Mouse (Mus musculus): ENCODE measurements around the gene Frs2. TPM values are rescaled to one million over a fixed set of nuclear protein-coding genes. Genes with fewer than 3 reads are reported as not detected.
"Not testable (repeated sequence)": the region's sequence is repeated elsewhere in the genome, so short reads cannot be mapped to it uniquely, and the experiment has no call there.

Gene Frs2
- polyA plus RNA-seq, 1 experiment from 2014 or later, result 18.0 TPM

- peak; percentile 42; the same call in 1 of the 2 replicates for ATAC-seq (ENCODE audit: low FRiP score, low TSS enrichment)
- no peaks in the 10 kb centered on the region for H3K36me3 ChIP-seq (ENCODE audit: insufficient read depth, low read length)
- H3K27ac ChIP-seq (ENCODE audit: low read length), result no peak overlapping the region
- no peaks in the 10 kb centered on the region for H3K27me3 ChIP-seq (ENCODE audit: insufficient read depth, low read length)
- peaks cover 3% of the 10 kb centered on the region; the same call in 1 of the 2 replicates for H3K9me3 ChIP-seq (ENCODE audit: low read length)
- no peak overlapping the region for H3K4me3 ChIP-seq (ENCODE audit: low read length)
- no peaks in the 10 kb centered on the region for H3K4me1 ChIP-seq (ENCODE audit: insufficient read depth, low read length)
- H3K4me2 ChIP-seq (replicated peaks; ENCODE audit: low read depth, low read length), result no peak overlapping the region
- 26% methylated on average over 8 of the region's 8 CpGs for WGBS
- no peak overlapping the region for H3K9ac ChIP-seq (replicated peaks; ENCODE audit: low read length)
Measured at GRCm38 (mm10) chr10:117033785-117034184, 114.5 kb downstream of the Frs2 start.

GRCm38 (mm10) chr10:117031160-117031559, 117.2 kb downstream of the Frs2 start:
- H3K27ac ChIP-seq (ENCODE audit: low read length), result no peak overlapping the region
- WGBS, result 91% methylated on average over 3 of the region's 3 CpGs
- no peaks in the 10 kb centered on the region for H3K9me3 ChIP-seq (ENCODE audit: low read length)
- H3K36me3 ChIP-seq (ENCODE audit: insufficient read depth, low read length), result no peaks in the 10 kb centered on the region
- no peak overlapping the region for H3K4me2 ChIP-seq (replicated peaks; ENCODE audit: low read depth, low read length)
- H3K4me3 ChIP-seq (ENCODE audit: low read length), result no peak overlapping the region
- no peak for ATAC-seq (ENCODE audit: low FRiP score, low TSS enrichment)
- peaks cover 3% of the 10 kb centered on the region; the same call in 1 of the 2 replicates for H3K27me3 ChIP-seq (ENCODE audit: insufficient read depth, low read length)
- H3K9ac ChIP-seq (replicated peaks; ENCODE audit: low read length), result no peak overlapping the region
- H3K4me1 ChIP-seq (ENCODE audit: insufficient read depth, low read length), result no peaks in the 10 kb centered on the region

- WGBS, result 70% methylated on average over 8 of the region's 8 CpGs
- H3K36me3 ChIP-seq (ENCODE audit: insufficient read depth, low read length), result no peaks in the 10 kb centered on the region
- no peak overlapping the region for H3K4me3 ChIP-seq (ENCODE audit: low read length)
- H3K4me2 ChIP-seq (replicated peaks; ENCODE audit: low read depth, low read length), result no peak overlapping the region
- H3K9ac ChIP-seq (replicated peaks; ENCODE audit: low read length), result no peak overlapping the region
- peaks cover 36% of the 10 kb centered on the region for H3K27me3 ChIP-seq (ENCODE audit: insufficient read depth, low read length)
- H3K9me3 ChIP-seq (ENCODE audit: low read length), result no peaks in the 10 kb centered on the region
- peaks cover 11% of the 10 kb centered on the region for H3K4me1 ChIP-seq (ENCODE audit: insufficient read depth, low read length)
- H3K27ac ChIP-seq (ENCODE audit: low read length), result no peak overlapping the region
- no peak for ATAC-seq (ENCODE audit: low FRiP score, low TSS enrichment)
Measured at GRCm38 (mm10) chr10:117026176-117026575, 122.2 kb downstream of the Frs2 start.

GRCm38 (mm10) chr10:117025776-117026175, 122.6 kb downstream of the Frs2 start:
- Histone ChIP-seq H3K4me1 (ENCODE audit: insufficient read depth, low read length) (peaks cover 15% of the 10 kb centered on the region), H3K27me3 (ENCODE audit: insufficient read depth, low read length) (peaks cover 36% of the 10 kb centered on the region)
- not testable (repeated sequence) for ATAC-seq (ENCODE audit: low FRiP score, low TSS enrichment)

GRCm38 (mm10) chr10:117023693-117024092, 124.6 kb downstream of the Frs2 start:
- 40% methylated on average over 16 of the region's 16 CpGs for WGBS
- H3K4me1 ChIP-seq (ENCODE audit: insufficient read depth, low read length), result peaks cover 17% of the 10 kb centered on the region
- H3K36me3 ChIP-seq (ENCODE audit: insufficient read depth, low read length), result no peaks in the 10 kb centered on the region
- H3K4me2 ChIP-seq (replicated peaks; ENCODE audit: low read depth, low read length), result peak overlapping the region; percentile 41
- peak overlapping the region; percentile 16 for H3K4me3 ChIP-seq (ENCODE audit: low read length)
- no peaks in the 10 kb centered on the region for H3K9me3 ChIP-seq (ENCODE audit: low read length)
- H3K27ac ChIP-seq (ENCODE audit: low read length), result no peak overlapping the region
- no peak overlapping the region for H3K9ac ChIP-seq (replicated peaks; ENCODE audit: low read length)
- no peak for ATAC-seq (ENCODE audit: low FRiP score, low TSS enrichment)
- H3K27me3 ChIP-seq (ENCODE audit: insufficient read depth, low read length), result peaks cover 42% of the 10 kb centered on the region

More at GRCm38 (mm10) chr10:117025776-117026175, 122.6 kb downstream of the Frs2 start:
- not testable (repeated sequence) for H3K4me3 ChIP-seq (ENCODE audit: low read length); H3K4me2 ChIP-seq (replicated peaks; ENCODE audit: low read depth, low read length); H3K9ac ChIP-seq (replicated peaks; ENCODE audit: low read length); H3K27ac ChIP-seq (ENCODE audit: low read length); H3K9me3 ChIP-seq (ENCODE audit: low read length); H3K36me3 ChIP-seq (ENCODE audit: insufficient read depth, low read length)

- H3K27me3 ChIP-seq (ENCODE audit: insufficient read depth, low read length), result peaks cover 45% of the 10 kb centered on the region
- no peaks in the 10 kb centered on the region for H3K9me3 ChIP-seq (ENCODE audit: low read length)
- H3K36me3 ChIP-seq (ENCODE audit: insufficient read depth, low read length), result no peaks in the 10 kb centered on the region
- no peak overlapping the region for H3K4me3 ChIP-seq (ENCODE audit: low read length)
- no peak overlapping the region for H3K27ac ChIP-seq (ENCODE audit: low read length)
- ATAC-seq (ENCODE audit: low FRiP score, low TSS enrichment), result peak; percentile 96
- no peak overlapping the region for H3K9ac ChIP-seq (replicated peaks; ENCODE audit: low read length)
- 7% methylated on average over 21 of the region's 21 CpGs for WGBS
- H3K4me2 ChIP-seq (replicated peaks; ENCODE audit: low read depth, low read length), result peak overlapping the region; percentile 24; the same call in 1 of the 2 replicates
- peaks cover 17% of the 10 kb centered on the region for H3K4me1 ChIP-seq (ENCODE audit: insufficient read depth, low read length)
Measured at GRCm38 (mm10) chr10:117021020-117021754, 127.1 kb downstream of the Frs2 start.

Other genes starting within 250 kb of the Frs2 start
- 136 and 141 TPM in 2 replicates for gene Rab3ip, start 197.8 kb downstream of the Frs2 start, polyA plus RNA-seq (2015; fragmentation: Nextera tagmentation; extraction: Ambion mirVana)
- gene Gm10271, start 175.9 kb downstream of the Frs2 start, polyA plus RNA-seq (2015; fragmentation: Nextera tagmentation; extraction: Ambion mirVana), result not detected in 2 replicates
- 0.18 and 0.32 TPM in 2 replicates for gene Best3, start 162.2 kb downstream of the Frs2 start, polyA plus RNA-seq (2015; fragmentation: Nextera tagmentation; extraction: Ambion mirVana)
- gene Lrrc10, start 103.2 kb downstream of the Frs2 start, polyA plus RNA-seq (2015; fragmentation: Nextera tagmentation; extraction: Ambion mirVana), result not detected in 2 replicates
- 266 and 271 TPM in 2 replicates for gene Cct2, start 84.7 kb downstream of the Frs2 start, polyA plus RNA-seq (2015; fragmentation: Nextera tagmentation; extraction: Ambion mirVana)
- 67.3 and 70.7 TPM in 2 replicates for gene Yeats4, start 76.0 kb upstream of the Frs2 start, polyA plus RNA-seq (2015; fragmentation: Nextera tagmentation; extraction: Ambion mirVana)
- not detected in 2 replicates for gene 9530003J23Rik, start 90.2 kb upstream of the Frs2 start, polyA plus RNA-seq (2015; fragmentation: Nextera tagmentation; extraction: Ambion mirVana)
- 54.1 and 65.5 TPM in 2 replicates for gene Lyz2, start 133.8 kb upstream of the Frs2 start, polyA plus RNA-seq (2015; fragmentation: Nextera tagmentation; extraction: Ambion mirVana)
- not detected in 2 replicates for gene Lyz1, start 144.3 kb upstream of the Frs2 start, polyA plus RNA-seq (2015; fragmentation: Nextera tagmentation; extraction: Ambion mirVana)
- gene Cpsf6, start 231.5 kb upstream of the Frs2 start, polyA plus RNA-seq (2015; fragmentation: Nextera tagmentation; extraction: Ambion mirVana), result 151 and 171 TPM in 2 replicates

Data from kidney, embryonic 16.5 days (tissue).